Mouse (Mus musculus) G1E (cell line): ENCODE data around the gene F12. TPM values are rescaled to one million over a fixed set of nuclear protein-coding genes. Genes with fewer than 3 reads are reported as not detected.

ENCODE experiments used
- ATAC-seq: 2 replicates; pipeline ENCODE4 v1.8.0; 2016; ENCODE audit warnings: mild to moderate bottlenecking; ENCODE audit not compliant: insufficient number of reproducible peaks, poor library complexity, low FRiP score, severe bottlenecking; ENCODE audit errors: extremely low read depth
- DNase-seq: peaks from one replicate; pipeline ENCODE4 v3.0.0; 2012; ENCODE audit warnings: low spot score
- H3K27me3 ChIP-seq: 2 replicates; pipeline ENCODE4 v1.6.1; 2012; ENCODE audit warnings: mild to moderate bottlenecking, low read length, inconsistent platforms; ENCODE audit not compliant: insufficient read depth
- H3K36me3 ChIP-seq: replicated peaks from 2 replicates; pipeline ENCODE3; 2012; ENCODE audit warnings: mild to moderate bottlenecking, inconsistent platforms
- H3K4me1 ChIP-seq: 2 replicates; pipeline ENCODE4 v1.6.1; 2012; ENCODE audit warnings: low read depth, low read length, inconsistent platforms, mixed read lengths; ENCODE audit not compliant: insufficient read depth
- H3K4me3 ChIP-seq: 2 replicates; pipeline ENCODE4 v1.5.1; 2012; ENCODE audit warnings: low read depth, mild to moderate bottlenecking, inconsistent platforms, low read length, moderate library complexity, mixed read lengths
- H3K9me3 ChIP-seq: replicated peaks from 2 replicates; pipeline ENCODE4 v1.6.1; 2012; ENCODE audit warnings: inconsistent platforms
- CTCF ChIP-seq: IDR thresholded peaks from 2 replicates; pipeline ENCODE4 v1.5.1; 2012; ENCODE audit warnings: low read depth, low read length, inconsistent platforms, mixed read lengths
- GATA1 ChIP-seq: IDR thresholded peaks from 2 replicates; pipeline ENCODE4 v1.6.1; 2012; ENCODE audit warnings: borderline replicate concordance, low read length, inconsistent platforms, mixed read lengths
- GATA2 ChIP-seq: IDR thresholded peaks from 2 replicates; pipeline ENCODE4 v1.6.1; 2012; ENCODE audit warnings: low read depth, low read length, inconsistent platforms, borderline replicate concordance
- POLR2AphosphoS5 ChIP-seq: IDR thresholded peaks from 2 replicates; pipeline ENCODE4 v1.6.1; 2012; ENCODE audit warnings: low read depth, low read length, inconsistent platforms; ENCODE audit not compliant: insufficient replicate concordance
- TAL1 ChIP-seq: conservative IDR thresholded peaks from 2 replicates; pipeline ENCODE4 v1.6.1; 2012; ENCODE audit warnings: low read depth, low read length, inconsistent platforms, mixed read lengths
- polyA plus RNA-seq: library from polyadenylated mRNA; stranded (reverse); fragments of >175 nt; gene quantifications from 2 replicates; pipeline ENCODE4 v1.2.3, GENCODE M21; 2012
- total RNA-seq, 2 experiments: library from RNA; stranded (forward) in 1 of 2; stranded (reverse) in 1 of 2; fragments of 200-1000 nt in 1 of 2; fragments of >200 nt in 1 of 2; fragmentation: Nextera tagmentation in 1 of 2; gene quantifications; 2 replicates each; pipeline ENCODE4 v1.2.3; 2014 to 2017

Gene F12
- total RNA-seq (2014; fragmentation: Nextera tagmentation) (not detected in 2 replicates), total RNA-seq (2017) (0.05 TPM in 1 of 2 replicates, not detected in the other), polyA plus RNA-seq (not detected in 2 replicates)

GRCm38 (mm10) chr13:55426613-55427012 lies at the start of gene F12:
TSS of gene F12 (minus strand) at chr13:55426793.
- no peak within 1 kb of the TSS for H3K4me3 ChIP-seq
- H3K27me3 ChIP-seq = peaks cover 44% of the 10 kb centered on the region
- TF ChIP-seq GATA1 = no peak
- TF ChIP-seq GATA2 = no peak
- TF ChIP-seq POLR2AphosphoS5 = no peak
- TF ChIP-seq CTCF = no peak
- no peak for TF ChIP-seq TAL1
- ATAC-seq = no peak
- no peaks in the 10 kb centered on the region for H3K36me3 ChIP-seq
- no peaks in the 10 kb centered on the region for H3K9me3 ChIP-seq
- peaks cover 4% of the 10 kb centered on the region for H3K4me1 ChIP-seq
- no peak for DNase-seq

GRCm38 (mm10) chr13:55476256-55476655 lies 49.7 kb upstream of the F12 start:
- Histone ChIP-seq H3K4me3 (no peak overlapping the region), H3K9me3 (peaks cover 8% of the 10 kb centered on the region), H3K36me3 (no peaks in the 10 kb centered on the region), H3K27me3 (peaks cover 85% of the 10 kb centered on the region), H3K4me1 (peaks cover 16% of the 10 kb centered on the region)
- ATAC-seq (no peak), DNase-seq (no peak)
- TF ChIP-seq GATA1 (no peak), POLR2AphosphoS5 (no peak)

- H3K9me3 ChIP-seq = peaks cover 8% of the 10 kb centered on the region
- DNase-seq = no peak
- no peak for ATAC-seq
- peaks cover 86% of the 10 kb centered on the region for H3K27me3 ChIP-seq
- no peak overlapping the region for H3K4me3 ChIP-seq
- H3K4me1 ChIP-seq = peaks cover 21% of the 10 kb centered on the region
- no peak for TF ChIP-seq POLR2AphosphoS5
- no peak for TF ChIP-seq TAL1
- TF ChIP-seq CTCF = no peak
- TF ChIP-seq GATA1 = no peak
- no peak for TF ChIP-seq GATA2
- no peaks in the 10 kb centered on the region for H3K36me3 ChIP-seq
Measured at GRCm38 (mm10) chr13:55475750-55476149, 49.2 kb upstream of the F12 start.

- ATAC-seq (no peak), DNase-seq (no peak)
- TF ChIP-seq TAL1 (no peak), GATA2 (no peak), POLR2AphosphoS5 (no peak), CTCF (no peak)
- H3K9me3 ChIP-seq = peaks cover 8% of the 10 kb centered on the region
- H3K4me3 ChIP-seq = no peak overlapping the region
- peaks cover 23% of the 10 kb centered on the region for H3K4me1 ChIP-seq
- no peaks in the 10 kb centered on the region for H3K36me3 ChIP-seq
- peaks cover 88% of the 10 kb centered on the region for H3K27me3 ChIP-seq
Measured at GRCm38 (mm10) chr13:55474621-55475069, 48.1 kb upstream of the F12 start.

- ATAC-seq = no peak
- no peaks in the 10 kb centered on the region for H3K36me3 ChIP-seq
- peaks cover 8% of the 10 kb centered on the region for H3K9me3 ChIP-seq
- no peak overlapping the region for H3K4me3 ChIP-seq
- no peak for DNase-seq
- peaks cover 88% of the 10 kb centered on the region for H3K27me3 ChIP-seq
- peaks cover 23% of the 10 kb centered on the region for H3K4me1 ChIP-seq
- TF ChIP-seq GATA2 (no peak), TAL1 (no peak), POLR2AphosphoS5 (no peak), GATA1 (no peak), CTCF (no peak)
Measured at GRCm38 (mm10) chr13:55473961-55474360, 47.4 kb upstream of the F12 start.

GRCm38 (mm10) chr13:55473076-55473831 lies 46.7 kb upstream of the F12 start:
- Histone ChIP-seq H3K27me3 (peaks cover 83% of the 10 kb centered on the region), H3K4me3 (no peak overlapping the region; the same call in 1 of the 2 replicates)
- DNase-seq = no peak

More at GRCm38 (mm10) chr13:55473076-55473831, 46.7 kb upstream of the F12 start:
- no peak for ATAC-seq
- H3K9me3 ChIP-seq = peaks cover 8% of the 10 kb centered on the region
- H3K4me1 ChIP-seq = peaks cover 23% of the 10 kb centered on the region
- no peaks in the 10 kb centered on the region for H3K36me3 ChIP-seq
- TF ChIP-seq TAL1 (no peak), CTCF (no peak), GATA2 (no peak), POLR2AphosphoS5 (no peak), GATA1 (no peak)
